Mouse (Mus musculus) midbrain, postnatal 0 days (tissue): Measurements from ENCODE around the gene Fbxl22. TPM values are rescaled to one million over a fixed set of nuclear protein-coding genes. Genes with fewer than 3 reads are reported as not detected.
A peak's percentile ranks its signal among the peaks of the same experiment; 100 is the strongest.

Experiments used
- ATAC-seq: fragments of 200-750 bp; cut with Nextera tagmentation; 2 replicates; pipeline ENCODE4 v1.8.0; 2017; ENCODE audit warnings: moderate number of reproducible peaks, mild to moderate bottlenecking, moderate TSS enrichment, moderate library complexity; ENCODE audit not compliant: low FRiP score
- DNase-seq: peaks from one replicate; pipeline ENCODE4 v3.0.0-alpha.2; 2015; ENCODE audit warnings: low spot score
- H3K27ac ChIP-seq: fragments of 300-500 bp; sonication (generic); 2 replicates; pipeline ENCODE4 v1.5.1; 2014; ENCODE audit warnings: low read depth, mild to moderate bottlenecking, low read length, mixed read lengths
- H3K27me3 ChIP-seq: fragments of 300-500 bp; sonication (generic); 2 replicates; pipeline ENCODE4 v1.6.1; 2014; ENCODE audit warnings: low read length, control low read depth, mixed read lengths; ENCODE audit not compliant: insufficient read depth
- H3K36me3 ChIP-seq: fragments of 300-500 bp; sonication (generic); 2 replicates; pipeline ENCODE4 v1.6.1; 2014; ENCODE audit warnings: low read length, control low read depth, mixed read lengths; ENCODE audit not compliant: insufficient read depth
- H3K4me1 ChIP-seq: fragments of 300-500 bp; sonication (generic); 2 replicates; pipeline ENCODE4 v1.6.1; 2014; ENCODE audit warnings: mild to moderate bottlenecking, control low read depth, antibody characterized with exemption, low read length, mixed read lengths; ENCODE audit not compliant: insufficient read depth
- H3K4me2 ChIP-seq: fragments of 300-500 bp; sonication (generic); 2 replicates; pipeline ENCODE4 v1.6.1; 2014; ENCODE audit warnings: low read depth, mild to moderate bottlenecking, low read length, mixed read lengths; ENCODE audit not compliant: poor library complexity, severe bottlenecking
- H3K4me3 ChIP-seq: fragments of 300-500 bp; sonication (generic); 2 replicates; pipeline ENCODE4 v1.5.1; 2014; ENCODE audit warnings: low read depth, mild to moderate bottlenecking, low read length, moderate library complexity
- H3K9ac ChIP-seq: fragments of 300-500 bp; sonication (generic); replicated peaks from 2 replicates; pipeline ENCODE4 v1.6.1; 2014; ENCODE audit warnings: mild to moderate bottlenecking, low read length, moderate library complexity, mixed read lengths; ENCODE audit not compliant: poor library complexity, severe bottlenecking
- H3K9me3 ChIP-seq: fragments of 300-500 bp; sonication (generic); 2 replicates; pipeline ENCODE4 v1.6.1; 2016; ENCODE audit warnings: low read length, control low read depth
- CTCF ChIP-seq: IDR thresholded peaks from 2 replicates; pipeline ENCODE4 v1.5.1; 2016; ENCODE audit warnings: antibody characterized with exemption, mild to moderate bottlenecking
- WGBS: fragments of 180-500 bp; shearing (Covaris S2); extraction: QIAGEN DNeasy Blood & Tissue Kit; methylation state at CpG from one replicate; pipeline ENCODE4 v1.1.7; 2014; 5-methylcytosine and 5-hydroxymethylcytosine counted together
- polyA plus RNA-seq: library from polyadenylated mRNA; unstranded; fragments of >200 nt; fragmentation: Nextera tagmentation; extraction: Ambion mirVana; gene quantifications from 2 replicates; pipeline ENCODE4 v1.2.1, GENCODE M21; 2015
- total RNA-seq: library from RNA; depleted of rRNA; stranded (reverse); fragments of >200 nt; gene quantifications from 2 replicates; pipeline ENCODE4 v1.2.3, GENCODE M21; 2014; rRNA removed

Gene Fbxl22
- total and polyA plus RNA-seq, 2 experiments from 2014 or later: 0.60 to 0.63 TPM

- H3K36me3 ChIP-seq: peaks cover 57% of the 10 kb centered on the region
- no peak overlapping the region for H3K4me3 ChIP-seq
- WGBS: 95% methylated on average over 1 of the region's 1 CpGs
- H3K27ac ChIP-seq: no peak overlapping the region
- no peak for ATAC-seq
- no peaks in the 10 kb centered on the region for H3K27me3 ChIP-seq
- no peaks in the 10 kb centered on the region for H3K4me1 ChIP-seq
- no peak overlapping the region for H3K9ac ChIP-seq
- no peaks in the 10 kb centered on the region for H3K9me3 ChIP-seq
- no peak for DNase-seq
- no peak for TF ChIP-seq CTCF
- no peak overlapping the region for H3K4me2 ChIP-seq
These were observed 22.0 kb downstream of the Fbxl22 start for GRCm38 (mm10) chr9:66492361-66492760.

DNA sequence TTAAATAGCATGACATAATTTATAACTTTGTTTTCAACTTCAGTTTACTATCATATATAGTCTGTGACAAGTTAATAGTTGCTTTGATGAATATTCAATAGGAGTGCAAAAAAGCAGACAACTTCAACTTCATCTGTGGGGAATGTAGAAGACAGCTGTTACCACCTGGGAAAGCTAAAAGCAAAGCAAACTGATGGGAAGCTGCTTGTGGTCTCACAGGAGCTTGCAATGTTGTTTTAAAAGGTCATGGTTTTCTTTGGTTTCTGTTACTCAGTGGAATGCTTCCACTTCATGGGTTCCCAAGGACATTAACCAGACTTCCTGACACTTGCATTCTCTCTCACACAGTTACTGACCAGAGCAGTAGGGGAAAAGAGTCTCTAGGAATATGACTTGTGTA, 25.6 kb downstream of the Fbxl22 start:
- no peak overlapping the region for H3K9ac ChIP-seq
- no peak overlapping the region for H3K27ac ChIP-seq
- peaks cover 62% of the 10 kb centered on the region for H3K36me3 ChIP-seq
- H3K9me3 ChIP-seq: no peaks in the 10 kb centered on the region
- no peaks in the 10 kb centered on the region for H3K4me1 ChIP-seq
- no peak for DNase-seq
- H3K4me2 ChIP-seq: no peak overlapping the region
- no peak for ATAC-seq
- H3K27me3 ChIP-seq: no peaks in the 10 kb centered on the region
- no peak for TF ChIP-seq CTCF
- no peak overlapping the region for H3K4me3 ChIP-seq

- no peak overlapping the region for H3K4me2 ChIP-seq
- H3K4me3 ChIP-seq: no peak overlapping the region
- no peak overlapping the region for H3K9ac ChIP-seq
- H3K27ac ChIP-seq: no peak overlapping the region
- H3K4me1 ChIP-seq: no peaks in the 10 kb centered on the region
- H3K27me3 ChIP-seq: no peaks in the 10 kb centered on the region
- ATAC-seq (no peak), DNase-seq (no peak)
- H3K36me3 ChIP-seq: peaks cover 50% of the 10 kb centered on the region
- WGBS: 92% methylated on average over 3 of the region's 3 CpGs
- TF ChIP-seq CTCF: no peak
- no peaks in the 10 kb centered on the region for H3K9me3 ChIP-seq
These were observed 31.0 kb downstream of the Fbxl22 start for GRCm38 (mm10) chr9:66483429-66483828.

- no peak for TF ChIP-seq CTCF
- no peaks in the 10 kb centered on the region for H3K4me1 ChIP-seq
- DNase-seq (no peak), ATAC-seq (no peak)
- no peak overlapping the region for H3K27ac ChIP-seq
- no peak overlapping the region for H3K4me2 ChIP-seq
- H3K27me3 ChIP-seq: no peaks in the 10 kb centered on the region
- no peaks in the 10 kb centered on the region for H3K9me3 ChIP-seq
- no peak overlapping the region for H3K4me3 ChIP-seq
- peaks cover 35% of the 10 kb centered on the region for H3K36me3 ChIP-seq
- WGBS: 91% methylated on average over 2 of the region's 2 CpGs
- H3K9ac ChIP-seq: no peak overlapping the region
These were observed 36.6 kb downstream of the Fbxl22 start for GRCm38 (mm10) chr9:66477785-66478184.

- ATAC-seq: no peak
- TF ChIP-seq CTCF: peak; percentile 78
- peaks cover 32% of the 10 kb centered on the region for H3K36me3 ChIP-seq
These were observed 49.3 kb downstream of the Fbxl22 start for GRCm38 (mm10) chr9:66465087-66465486.

More at GRCm38 (mm10) chr9:66465087-66465486, 49.3 kb downstream of the Fbxl22 start:
- H3K4me1 ChIP-seq: no peaks in the 10 kb centered on the region
- H3K9me3 ChIP-seq: no peaks in the 10 kb centered on the region
- no peak overlapping the region for H3K9ac ChIP-seq
- 56% methylated on average over 4 of the region's 4 CpGs for WGBS
- no peaks in the 10 kb centered on the region for H3K27me3 ChIP-seq
- H3K4me2 ChIP-seq: no peak overlapping the region
- DNase-seq: peak; percentile 68
- H3K4me3 ChIP-seq: no peak overlapping the region
- H3K27ac ChIP-seq: no peak overlapping the region

Other genes with a start within 250 kb of the Fbxl22 start
- gene Herc1, start 164.1 kb downstream of the Fbxl22 start, total RNA-seq: 114 and 124 TPM in 2 replicates
- gene Herc1, start 164.1 kb downstream of the Fbxl22 start, polyA plus RNA-seq: 27.9 and 32.9 TPM in 2 replicates
- gene Usp3, start 78.5 kb upstream of the Fbxl22 start, total RNA-seq: 23.4 and 30.0 TPM in 2 replicates
- gene Usp3, start 78.5 kb upstream of the Fbxl22 start, polyA plus RNA-seq: 33.7 and 39.9 TPM in 2 replicates
- gene Car12, start 199.1 kb upstream of the Fbxl22 start, total RNA-seq: 2.8 and 6.6 TPM in 2 replicates
- 0.32 and 0.79 TPM in 2 replicates for gene Car12, start 199.1 kb upstream of the Fbxl22 start, polyA plus RNA-seq